Mouse (Mus musculus): ENCODE results near the gene Rnf121. TPM values are rescaled to one million over a fixed set of nuclear protein-coding genes. Genes with fewer than 3 reads are reported as not detected.

The Rnf121 gene
- polyA plus RNA-seq, 1 experiment from 2014 or later, result 33.9 TPM

DNA sequence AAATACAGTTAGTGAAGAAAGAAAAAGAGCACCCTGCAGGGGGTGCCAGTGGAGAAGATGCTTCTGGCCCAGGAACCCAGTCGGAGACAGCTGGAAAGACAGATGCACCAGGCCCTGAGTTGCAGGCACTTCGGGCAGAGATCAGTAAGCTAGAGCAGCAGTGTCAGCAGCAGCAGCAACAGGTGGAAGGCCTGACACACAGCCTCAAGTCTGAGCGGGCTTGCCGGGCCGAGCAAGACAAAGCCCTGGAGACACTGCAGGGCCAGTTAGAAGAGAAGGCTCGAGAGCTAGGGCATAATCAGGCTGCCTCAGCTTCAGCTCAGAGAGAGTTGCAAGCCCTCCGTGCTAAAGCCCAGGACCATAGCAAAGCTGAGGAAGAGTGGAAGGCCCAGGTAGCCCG, 65.0 kb downstream of the Rnf121 start:
- Histone ChIP-seq H3K4me3 (ENCODE audit: low read depth, low read length) (no peak overlapping the region), H3K9me3 (replicated peaks; ENCODE audit: control insufficient read depth, low read length) (no peaks in the 10 kb centered on the region), H3K27me3 (replicated peaks; ENCODE audit: control insufficient read depth, insufficient read depth, low read length) (no peaks in the 10 kb centered on the region), H3K4me2 (ENCODE audit: low read length) (no peak overlapping the region), H3K27ac (ENCODE audit: low read depth, low read length) (no peak overlapping the region), H3K9ac (ENCODE audit: low read length) (no peak overlapping the region), H3K4me1 (ENCODE audit: control insufficient read depth, insufficient read depth, low read length) (no peaks in the 10 kb centered on the region), H3K36me3 (ENCODE audit: control insufficient read depth, insufficient read depth, low read length) (peaks cover 98% of the 10 kb centered on the region)
- DNase-seq (ENCODE audit: low spot score), result no peak
- 89% methylated on average over 8 of the region's 8 CpGs for WGBS
- no peak for ATAC-seq

DNA sequence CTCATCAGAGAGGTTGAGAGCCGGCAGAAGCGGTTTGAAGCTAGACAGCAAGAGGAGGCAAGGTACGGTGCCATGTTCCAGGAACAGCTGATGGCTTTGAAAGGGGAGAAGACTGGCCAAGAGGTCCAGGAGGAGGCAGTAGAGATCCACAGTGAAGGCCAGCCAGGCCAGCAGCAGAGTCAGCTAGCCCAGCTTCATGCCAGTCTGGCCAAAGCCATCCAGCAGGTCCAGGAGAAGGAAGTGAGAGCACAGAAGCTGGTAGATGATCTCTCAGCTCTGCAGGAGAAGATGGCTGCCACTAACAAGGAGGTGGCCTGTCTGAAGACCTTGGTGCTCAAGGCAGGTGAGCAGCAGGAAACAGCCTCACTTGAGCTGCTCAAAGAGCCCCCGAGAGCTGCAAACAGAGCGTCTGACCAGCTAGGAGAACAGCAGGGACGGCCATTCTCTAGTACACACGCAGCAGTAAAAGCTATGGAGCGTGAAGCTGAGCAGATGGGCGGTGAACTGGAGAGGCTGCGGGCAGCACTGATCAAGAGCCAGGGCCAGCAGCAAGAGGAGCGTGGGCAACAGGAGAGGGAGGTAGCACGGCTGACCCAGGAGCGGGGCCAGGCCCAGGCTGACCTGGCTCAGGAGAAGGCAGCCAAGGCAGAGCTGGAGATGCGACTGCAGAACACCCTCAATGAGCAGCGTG, 65.7 kb downstream of the Rnf121 start:
- ATAC-seq (no peak), DNase-seq (ENCODE audit: low spot score) (no peak)
- Histone ChIP-seq H3K9me3 (replicated peaks; ENCODE audit: control insufficient read depth, low read length) (no peaks in the 10 kb centered on the region), H3K27me3 (replicated peaks; ENCODE audit: control insufficient read depth, insufficient read depth, low read length) (no peaks in the 10 kb centered on the region), H3K4me1 (ENCODE audit: control insufficient read depth, insufficient read depth, low read length) (no peaks in the 10 kb centered on the region), H3K9ac (ENCODE audit: low read length) (no peak overlapping the region), H3K27ac (ENCODE audit: low read depth, low read length) (no peak overlapping the region), H3K4me3 (ENCODE audit: low read depth, low read length) (no peak overlapping the region), H3K36me3 (ENCODE audit: control insufficient read depth, insufficient read depth, low read length) (peaks cover 98% of the 10 kb centered on the region), H3K4me2 (ENCODE audit: low read length) (no peak overlapping the region)
- WGBS, result 93% methylated on average over 15 of the region's 15 CpGs

GRCm38 (mm10) chr7:101998194-101998927, 66.9 kb downstream of the Rnf121 start:
- Histone ChIP-seq H3K36me3 (ENCODE audit: control insufficient read depth, insufficient read depth, low read length) (peaks cover 100% of the 10 kb centered on the region), H3K4me3 (ENCODE audit: low read depth, low read length) (no peak overlapping the region), H3K9me3 (replicated peaks; ENCODE audit: control insufficient read depth, low read length) (no peaks in the 10 kb centered on the region), H3K27ac (ENCODE audit: low read depth, low read length) (no peak overlapping the region), H3K9ac (ENCODE audit: low read length) (no peak overlapping the region), H3K4me1 (ENCODE audit: control insufficient read depth, insufficient read depth, low read length) (no peaks in the 10 kb centered on the region), H3K4me2 (ENCODE audit: low read length) (no peak overlapping the region), H3K27me3 (replicated peaks; ENCODE audit: control insufficient read depth, insufficient read depth, low read length) (no peaks in the 10 kb centered on the region)
- 69% methylated on average over 14 of the region's 14 CpGs for WGBS
- DNase-seq (ENCODE audit: low spot score) (peak; percentile 73), ATAC-seq (peak; percentile 66; the same call in 1 of the 2 replicates)

GRCm38 (mm10) chr7:101994241-101994640, 71.0 kb downstream of the Rnf121 start:
- 90% methylated on average over 3 of the region's 3 CpGs for WGBS

GRCm38 (mm10) chr7:101985081-101985480, 80.2 kb downstream of the Rnf121 start:
- H3K27ac ChIP-seq (ENCODE audit: low read depth, low read length), result no peak overlapping the region
- no peaks in the 10 kb centered on the region for H3K4me1 ChIP-seq (ENCODE audit: control insufficient read depth, insufficient read depth, low read length)
- WGBS, result 95% methylated on average over 3 of the region's 3 CpGs
- no peak overlapping the region for H3K4me2 ChIP-seq (ENCODE audit: low read length)
- DNase-seq (ENCODE audit: low spot score) (no peak), ATAC-seq (no peak)
- peaks cover 63% of the 10 kb centered on the region for H3K36me3 ChIP-seq (ENCODE audit: control insufficient read depth, insufficient read depth, low read length)
- no peaks in the 10 kb centered on the region for H3K27me3 ChIP-seq (replicated peaks; ENCODE audit: control insufficient read depth, insufficient read depth, low read length)
- H3K4me3 ChIP-seq (ENCODE audit: low read depth, low read length), result no peak overlapping the region
- no peak overlapping the region for H3K9ac ChIP-seq (ENCODE audit: low read length)
- H3K9me3 ChIP-seq (replicated peaks; ENCODE audit: control insufficient read depth, low read length), result no peaks in the 10 kb centered on the region

More at GRCm38 (mm10) chr7:101994241-101994640, 71.0 kb downstream of the Rnf121 start:
- Histone ChIP-seq H3K4me3 (ENCODE audit: low read depth, low read length) (no peak overlapping the region), H3K9me3 (replicated peaks; ENCODE audit: control insufficient read depth, low read length) (no peaks in the 10 kb centered on the region), H3K27ac (ENCODE audit: low read depth, low read length) (no peak overlapping the region), H3K27me3 (replicated peaks; ENCODE audit: control insufficient read depth, insufficient read depth, low read length) (no peaks in the 10 kb centered on the region), H3K36me3 (ENCODE audit: control insufficient read depth, insufficient read depth, low read length) (peaks cover 100% of the 10 kb centered on the region), H3K9ac (ENCODE audit: low read length) (no peak overlapping the region), H3K4me2 (ENCODE audit: low read length) (no peak overlapping the region), H3K4me1 (ENCODE audit: control insufficient read depth, insufficient read depth, low read length) (no peaks in the 10 kb centered on the region)
- no peak for ATAC-seq
- no peak for DNase-seq (ENCODE audit: low spot score)

DNA sequence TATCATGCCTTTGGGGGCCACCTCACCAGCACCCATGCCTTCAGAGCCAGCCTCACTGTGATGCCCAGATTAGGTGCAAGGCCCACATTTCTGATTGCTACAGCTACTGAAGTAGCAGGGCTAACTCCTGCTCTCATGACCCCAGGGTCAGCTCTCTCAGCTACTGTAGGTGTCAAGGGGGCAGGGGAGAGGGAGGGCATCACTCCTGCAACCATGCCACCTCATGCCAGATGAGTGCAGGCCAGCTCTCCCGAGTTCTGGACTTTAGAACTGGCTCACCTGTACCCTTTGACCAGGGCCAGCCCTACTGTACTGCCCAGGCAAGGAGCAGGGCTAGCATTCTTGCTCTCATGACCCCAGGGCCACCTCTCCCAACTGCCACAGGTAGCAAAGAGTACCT, 82.5 kb downstream of the Rnf121 start:
- DNase-seq (ENCODE audit: low spot score) (no peak), ATAC-seq (no peak)
- 94% methylated on average over 1 of the region's 1 CpGs for WGBS

GRCm38 (mm10) chr7:101974505-101974904, 90.8 kb downstream of the Rnf121 start:
- no peaks in the 10 kb centered on the region for H3K27me3 ChIP-seq (replicated peaks; ENCODE audit: control insufficient read depth, insufficient read depth, low read length)
- H3K36me3 ChIP-seq (ENCODE audit: control insufficient read depth, insufficient read depth, low read length), result no peaks in the 10 kb centered on the region
- ATAC-seq, result no peak
- 73% methylated on average over 2 of the region's 2 CpGs for WGBS
- H3K4me3 ChIP-seq (ENCODE audit: low read depth, low read length), result no peak overlapping the region
- H3K27ac ChIP-seq (ENCODE audit: low read depth, low read length), result no peak overlapping the region
- H3K4me2 ChIP-seq (ENCODE audit: low read length), result no peak overlapping the region
- no peaks in the 10 kb centered on the region for H3K9me3 ChIP-seq (replicated peaks; ENCODE audit: control insufficient read depth, low read length)
- no peak for DNase-seq (ENCODE audit: low spot score)
- peaks cover 17% of the 10 kb centered on the region for H3K4me1 ChIP-seq (ENCODE audit: control insufficient read depth, insufficient read depth, low read length)
- no peak overlapping the region for H3K9ac ChIP-seq (ENCODE audit: low read length)

More for the DNA sequence above, 82.5 kb downstream of the Rnf121 start:
- Histone ChIP-seq H3K9ac (ENCODE audit: low read length) (no peak overlapping the region), H3K36me3 (ENCODE audit: control insufficient read depth, insufficient read depth, low read length) (peaks cover 42% of the 10 kb centered on the region), H3K4me2 (ENCODE audit: low read length) (no peak overlapping the region), H3K27me3 (replicated peaks; ENCODE audit: control insufficient read depth, insufficient read depth, low read length) (no peaks in the 10 kb centered on the region), H3K4me3 (ENCODE audit: low read depth, low read length) (no peak overlapping the region), H3K4me1 (ENCODE audit: control insufficient read depth, insufficient read depth, low read length) (no peaks in the 10 kb centered on the region), H3K9me3 (replicated peaks; ENCODE audit: control insufficient read depth, low read length) (no peaks in the 10 kb centered on the region), H3K27ac (ENCODE audit: low read depth, low read length) (no peak overlapping the region)

DNA sequence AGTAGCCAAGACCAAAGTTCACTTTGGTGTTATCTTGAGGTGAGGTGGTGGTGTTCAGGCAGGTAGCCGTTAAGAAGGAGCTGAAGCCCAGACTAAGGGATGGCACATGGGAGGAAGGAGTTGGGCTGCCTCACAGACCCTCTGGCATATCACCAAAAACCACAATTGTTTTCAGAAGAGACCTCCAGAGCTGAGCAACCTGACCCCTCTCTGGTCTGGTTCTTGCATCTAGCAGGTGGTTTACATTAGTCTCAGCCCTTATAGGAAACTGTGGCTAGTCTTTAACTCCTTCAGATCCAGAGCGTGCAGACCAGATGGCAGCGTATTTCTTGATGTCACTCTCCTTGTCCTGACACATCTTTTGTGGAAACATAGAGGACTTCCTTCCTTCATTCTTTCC, 91.5 kb downstream of the Rnf121 start:
- Histone ChIP-seq H3K4me1 (ENCODE audit: control insufficient read depth, insufficient read depth, low read length) (peaks cover 21% of the 10 kb centered on the region), H3K27me3 (replicated peaks; ENCODE audit: control insufficient read depth, insufficient read depth, low read length) (no peaks in the 10 kb centered on the region), H3K4me2 (ENCODE audit: low read length) (no peak overlapping the region), H3K36me3 (ENCODE audit: control insufficient read depth, insufficient read depth, low read length) (no peaks in the 10 kb centered on the region), H3K9ac (ENCODE audit: low read length) (no peak overlapping the region), H3K9me3 (replicated peaks; ENCODE audit: control insufficient read depth, low read length) (no peaks in the 10 kb centered on the region), H3K27ac (ENCODE audit: low read depth, low read length) (no peak overlapping the region), H3K4me3 (ENCODE audit: low read depth, low read length) (no peak overlapping the region)
- ATAC-seq (no peak), DNase-seq (ENCODE audit: low spot score) (no peak)
- WGBS, result 84% methylated on average over 3 of the region's 3 CpGs

- DNase-seq (ENCODE audit: low spot score) (no peak), ATAC-seq (no peak)
- WGBS, result 30% methylated on average over 2 of the region's 2 CpGs
- Histone ChIP-seq H3K36me3 (ENCODE audit: control insufficient read depth, insufficient read depth, low read length) (no peaks in the 10 kb centered on the region), H3K9me3 (replicated peaks; ENCODE audit: control insufficient read depth, low read length) (no peaks in the 10 kb centered on the region), H3K9ac (ENCODE audit: low read length) (peak overlapping the region; percentile 95), H3K4me1 (ENCODE audit: control insufficient read depth, insufficient read depth, low read length) (peaks cover 23% of the 10 kb centered on the region), H3K27ac (ENCODE audit: low read depth, low read length) (peak overlapping the region; percentile 100), H3K4me3 (ENCODE audit: low read depth, low read length) (peak overlapping the region; percentile 68), H3K4me2 (ENCODE audit: low read length) (peak overlapping the region; percentile 63), H3K27me3 (replicated peaks; ENCODE audit: control insufficient read depth, insufficient read depth, low read length) (no peaks in the 10 kb centered on the region)
These were observed 93.5 kb downstream of the Rnf121 start for GRCm38 (mm10) chr7:101971721-101972120.

Data from forebrain, embryonic 14.5 days (tissue).